Mouse (Mus musculus) neural tube, embryonic 14.5 days (tissue): ENCODE results near the gene Tgfbi. TPM values are rescaled to one million over a fixed set of nuclear protein-coding genes. Genes with fewer than 3 reads are reported as not detected.

ENCODE experiments used
- ATAC-seq: fragments of 200-750 bp; cut with Nextera tagmentation; 2 replicates; pipeline ENCODE4 v1.8.0; 2017; ENCODE audit warnings: low read depth, mild to moderate bottlenecking, moderate TSS enrichment, moderate library complexity
- H3K27ac ChIP-seq: fragments of 300-500 bp; sonication (generic); 2 replicates; pipeline ENCODE4 v1.5.1; 2014; ENCODE audit warnings: low read depth, mild to moderate bottlenecking, control low read depth, low read length, moderate library complexity, mixed read lengths
- H3K27me3 ChIP-seq: fragments of 300-500 bp; sonication (generic); 2 replicates; pipeline ENCODE4 v1.6.1; 2014; ENCODE audit warnings: low read length; ENCODE audit not compliant: control insufficient read depth, insufficient read depth
- H3K36me3 ChIP-seq: fragments of 300-500 bp; sonication (generic); 2 replicates; pipeline ENCODE4 v1.6.1; 2014; ENCODE audit warnings: low read length, mixed read lengths; ENCODE audit not compliant: control insufficient read depth, insufficient read depth
- H3K4me1 ChIP-seq: fragments of 300-500 bp; sonication (generic); 2 replicates; pipeline ENCODE4 v1.6.1; 2014; ENCODE audit warnings: low read length; ENCODE audit not compliant: control insufficient read depth, insufficient read depth
- H3K4me2 ChIP-seq: fragments of 300-500 bp; sonication (generic); 2 replicates; pipeline ENCODE4 v1.6.1; 2014; ENCODE audit warnings: mild to moderate bottlenecking, low read depth, low read length, control low read depth
- H3K4me3 ChIP-seq: fragments of 300-500 bp; sonication (generic); 2 replicates; pipeline ENCODE4 v1.5.1; 2014; ENCODE audit warnings: low read depth, low read length, control low read depth, mixed read lengths
- H3K9ac ChIP-seq: fragments of 300-500 bp; sonication (generic); replicated peaks from 2 replicates; pipeline ENCODE4 v1.6.1; 2014; ENCODE audit warnings: low read depth, mild to moderate bottlenecking, control low read depth, low read length, mixed read lengths
- H3K9me3 ChIP-seq: fragments of 300-500 bp; sonication (generic); 2 replicates; pipeline ENCODE4 v1.6.1; 2016; ENCODE audit warnings: low read length; ENCODE audit not compliant: control insufficient read depth
- WGBS: fragments of 180-500 bp; shearing (Covaris S2); extraction: QIAGEN DNeasy Blood & Tissue Kit; methylation state at CpG from one replicate; pipeline ENCODE4 v1.1.7; 2014; 5-methylcytosine and 5-hydroxymethylcytosine counted together
- polyA plus RNA-seq: library from polyadenylated mRNA; unstranded; fragments of >200 nt; fragmentation: Nextera tagmentation; extraction: Ambion mirVana; gene quantifications from 2 replicates; pipeline ENCODE4 v1.2.1, GENCODE M21; 2014

Tgfbi gene
- polyA plus RNA-seq, 1 experiment from 2014 or later: 0.87 TPM

DNA sequence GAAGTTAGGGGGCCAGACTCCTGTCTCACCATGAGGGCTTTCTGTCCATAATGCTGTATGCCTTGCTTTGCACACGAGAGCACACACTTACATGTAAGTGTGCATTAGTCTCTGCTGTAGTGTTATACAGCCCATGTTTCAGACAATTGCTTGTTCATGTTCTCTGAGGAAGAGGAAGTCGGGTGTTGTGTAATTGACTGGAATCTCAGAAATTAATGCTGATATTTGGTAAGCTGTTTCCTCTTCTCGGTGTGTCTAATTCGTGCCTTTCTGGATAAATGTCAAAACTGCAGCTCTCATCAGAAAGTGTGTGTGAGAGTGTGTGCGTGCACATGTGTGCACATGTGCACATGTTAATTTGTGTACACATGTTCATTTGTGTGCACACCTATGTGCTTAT, 16.1 kb upstream of the Tgfbi start:
- no peak overlapping the region for H3K9ac ChIP-seq
- no peak overlapping the region for H3K4me2 ChIP-seq
- H3K27me3 ChIP-seq: no peaks in the 10 kb centered on the region
- 90% methylated on average over 5 of the region's 5 CpGs for WGBS
- H3K4me3 ChIP-seq: no peak overlapping the region
- no peaks in the 10 kb centered on the region for H3K36me3 ChIP-seq
- no peaks in the 10 kb centered on the region for H3K9me3 ChIP-seq
- no peak for ATAC-seq
- no peak overlapping the region for H3K27ac ChIP-seq
- H3K4me1 ChIP-seq: no peaks in the 10 kb centered on the region

DNA sequence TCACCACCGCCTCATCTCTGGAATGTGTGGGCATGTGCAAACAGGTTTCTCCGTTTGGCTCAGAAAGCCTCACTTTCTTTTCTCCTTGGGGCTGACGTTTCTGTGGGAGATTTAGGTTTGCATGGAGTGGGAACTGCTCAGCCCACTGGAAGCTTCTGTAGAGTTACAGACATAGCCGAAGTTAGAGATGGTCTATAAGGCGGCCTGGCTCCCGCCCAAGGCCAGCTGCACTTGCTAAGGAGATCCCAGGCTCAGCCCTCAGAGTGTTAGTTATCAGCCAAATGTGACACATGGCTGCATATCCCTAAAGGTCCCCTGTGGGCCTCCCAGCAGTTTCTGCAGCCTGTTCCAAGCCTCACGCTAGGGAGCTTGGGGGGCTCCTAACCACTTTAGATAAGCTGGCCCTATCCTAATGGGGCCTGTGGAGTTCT, 15.3 kb upstream of the Tgfbi start:
- 72% methylated on average over 7 of the region's 7 CpGs for WGBS
- ATAC-seq: no peak

DNA sequence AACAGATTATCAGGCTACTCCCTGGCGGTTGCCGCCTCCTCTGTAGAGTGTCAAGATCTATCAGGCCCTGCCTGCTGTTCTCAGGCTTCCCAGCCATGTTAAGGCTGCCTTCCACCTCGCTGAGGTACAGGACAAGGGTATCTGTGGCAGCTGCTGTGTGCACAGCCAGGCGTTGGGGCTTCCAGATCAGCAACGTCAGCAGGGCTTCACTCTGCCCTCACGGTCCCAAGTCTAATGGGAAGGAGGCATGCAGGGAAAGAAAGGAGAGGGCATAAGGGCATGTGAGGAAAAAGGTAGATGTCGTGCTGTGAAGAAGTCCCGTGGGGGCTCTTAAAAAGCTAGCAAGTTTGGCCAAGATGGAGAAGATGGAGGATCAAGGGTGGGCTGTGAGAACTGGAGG, 14.1 kb upstream of the Tgfbi start:
- H3K4me2 ChIP-seq: no peak overlapping the region
- no peaks in the 10 kb centered on the region for H3K9me3 ChIP-seq
- 79% methylated on average over 8 of the region's 8 CpGs for WGBS
- ATAC-seq: no peak
- no peak overlapping the region for H3K27ac ChIP-seq
- no peaks in the 10 kb centered on the region for H3K27me3 ChIP-seq
- no peaks in the 10 kb centered on the region for H3K36me3 ChIP-seq
- no peak overlapping the region for H3K9ac ChIP-seq
- H3K4me1 ChIP-seq: no peaks in the 10 kb centered on the region
- no peak overlapping the region for H3K4me3 ChIP-seq

More for the DNA sequence above, 15.3 kb upstream of the Tgfbi start:
- H3K27me3 ChIP-seq: no peaks in the 10 kb centered on the region
- H3K4me1 ChIP-seq: no peaks in the 10 kb centered on the region
- H3K36me3 ChIP-seq: no peaks in the 10 kb centered on the region
- H3K9ac ChIP-seq: no peak overlapping the region
- no peaks in the 10 kb centered on the region for H3K9me3 ChIP-seq
- no peak overlapping the region for H3K4me2 ChIP-seq
- H3K4me3 ChIP-seq: no peak overlapping the region
- H3K27ac ChIP-seq: no peak overlapping the region

DNA sequence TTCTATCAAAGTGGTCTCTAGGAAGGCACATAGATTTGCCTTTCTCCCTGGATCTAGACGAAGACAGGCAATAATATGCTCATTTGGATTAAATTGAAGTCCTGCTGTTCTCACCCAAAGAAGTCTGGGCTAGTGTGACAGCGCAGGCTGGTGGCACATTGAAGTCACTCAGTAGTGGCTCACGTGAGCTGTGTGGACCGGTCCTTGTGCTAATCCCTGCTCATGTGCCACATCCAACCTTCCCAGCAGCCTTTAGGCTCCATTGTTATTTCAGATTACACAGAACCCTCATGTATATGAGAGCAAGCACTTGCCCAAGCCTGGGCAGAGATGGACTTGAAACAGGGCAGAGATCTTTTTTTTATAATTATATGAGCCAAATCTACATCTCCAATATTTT, 12.0 kb upstream of the Tgfbi start:
- H3K9me3 ChIP-seq: no peaks in the 10 kb centered on the region
- H3K9ac ChIP-seq: no peak overlapping the region
- no peak for ATAC-seq
- no peak overlapping the region for H3K4me2 ChIP-seq
- H3K4me1 ChIP-seq: 0 out of 2 replicates have a peak, but pooled peaks cover 5% of the 10 kb centered on the region
- H3K27me3 ChIP-seq: no peaks in the 10 kb centered on the region
- 59% methylated on average over 4 of the region's 4 CpGs for WGBS
- no peak overlapping the region for H3K4me3 ChIP-seq
- H3K27ac ChIP-seq: no peak overlapping the region
- H3K36me3 ChIP-seq: no peaks in the 10 kb centered on the region

DNA sequence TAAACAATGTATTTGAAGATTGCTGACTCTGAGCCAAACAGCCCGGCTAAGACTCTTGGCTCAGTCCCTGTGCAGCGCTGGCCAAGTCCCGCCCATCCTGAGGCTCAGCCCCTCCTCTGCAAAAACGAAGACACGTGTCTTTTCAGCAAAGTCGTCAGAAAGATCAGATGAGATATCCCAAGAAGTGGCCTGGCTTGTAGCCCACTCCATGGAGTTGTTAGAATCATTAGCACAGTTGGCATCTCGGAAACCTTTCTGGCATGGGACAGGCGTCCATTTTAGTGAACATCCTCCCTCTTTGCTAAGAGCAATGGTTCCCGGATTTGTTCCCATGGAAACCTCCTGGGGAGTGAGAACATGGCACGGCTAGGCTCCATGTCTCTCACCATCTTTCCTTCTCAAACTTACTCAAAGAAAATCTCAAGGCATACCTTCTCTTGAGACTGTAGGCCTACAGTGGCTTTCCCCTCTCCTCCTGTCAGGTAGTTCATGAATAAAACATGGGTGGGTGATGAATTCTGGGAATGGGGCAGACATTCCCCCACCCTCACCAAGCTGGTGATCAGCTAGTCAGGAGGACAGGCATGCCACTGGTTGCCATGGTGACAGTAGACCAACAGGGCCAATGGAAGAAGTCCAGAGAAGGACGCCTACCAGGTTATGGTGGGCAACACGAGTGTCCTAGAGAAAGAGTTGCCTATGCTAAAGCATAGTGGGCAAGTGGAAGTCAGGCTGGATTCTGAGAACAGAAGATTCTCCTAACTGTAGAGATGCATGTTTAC, 11.3 kb upstream of the Tgfbi start:
- Histone ChIP-seq H3K4me2 (no peak overlapping the region), H3K4me1 (0 out of 2 replicates have a peak, but pooled peaks cover 5% of the 10 kb centered on the region), H3K9me3 (no peaks in the 10 kb centered on the region), H3K27me3 (no peaks in the 10 kb centered on the region), H3K27ac (no peak overlapping the region), H3K9ac (no peak overlapping the region), H3K4me3 (no peak overlapping the region), H3K36me3 (no peaks in the 10 kb centered on the region)
- peak; percentile 68 for ATAC-seq
- WGBS: 49% methylated on average over 12 of the region's 12 CpGs

DNA sequence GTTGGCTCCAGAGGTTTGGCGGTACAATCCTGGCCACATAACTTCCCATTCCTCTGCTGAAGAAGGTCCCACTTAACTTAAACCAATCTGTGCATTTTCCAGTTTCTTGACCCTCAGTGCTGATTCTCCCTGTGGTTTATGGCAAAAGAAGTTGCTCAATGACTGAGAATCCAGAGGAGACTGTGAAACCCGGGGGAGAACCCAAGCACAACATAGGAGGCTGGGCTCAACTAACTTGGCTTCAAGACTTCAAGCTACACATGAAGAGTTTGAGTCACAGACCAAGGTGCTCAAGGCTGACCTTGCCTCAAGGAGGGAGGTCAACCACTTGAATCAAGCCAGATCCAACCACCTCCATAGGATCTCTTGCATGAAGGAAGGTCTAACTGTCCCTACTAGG, 9.8 kb upstream of the Tgfbi start:
- H3K9ac ChIP-seq: no peak overlapping the region
- no peaks in the 10 kb centered on the region for H3K27me3 ChIP-seq
- H3K4me2 ChIP-seq: no peak overlapping the region
- no peak for ATAC-seq
- H3K4me1 ChIP-seq: 0 out of 2 replicates have a peak, but pooled peaks cover 5% of the 10 kb centered on the region
- no peaks in the 10 kb centered on the region for H3K36me3 ChIP-seq
- no peaks in the 10 kb centered on the region for H3K9me3 ChIP-seq
- WGBS: 90% methylated on average over 2 of the region's 2 CpGs
- H3K27ac ChIP-seq: no peak overlapping the region
- H3K4me3 ChIP-seq: no peak overlapping the region

DNA sequence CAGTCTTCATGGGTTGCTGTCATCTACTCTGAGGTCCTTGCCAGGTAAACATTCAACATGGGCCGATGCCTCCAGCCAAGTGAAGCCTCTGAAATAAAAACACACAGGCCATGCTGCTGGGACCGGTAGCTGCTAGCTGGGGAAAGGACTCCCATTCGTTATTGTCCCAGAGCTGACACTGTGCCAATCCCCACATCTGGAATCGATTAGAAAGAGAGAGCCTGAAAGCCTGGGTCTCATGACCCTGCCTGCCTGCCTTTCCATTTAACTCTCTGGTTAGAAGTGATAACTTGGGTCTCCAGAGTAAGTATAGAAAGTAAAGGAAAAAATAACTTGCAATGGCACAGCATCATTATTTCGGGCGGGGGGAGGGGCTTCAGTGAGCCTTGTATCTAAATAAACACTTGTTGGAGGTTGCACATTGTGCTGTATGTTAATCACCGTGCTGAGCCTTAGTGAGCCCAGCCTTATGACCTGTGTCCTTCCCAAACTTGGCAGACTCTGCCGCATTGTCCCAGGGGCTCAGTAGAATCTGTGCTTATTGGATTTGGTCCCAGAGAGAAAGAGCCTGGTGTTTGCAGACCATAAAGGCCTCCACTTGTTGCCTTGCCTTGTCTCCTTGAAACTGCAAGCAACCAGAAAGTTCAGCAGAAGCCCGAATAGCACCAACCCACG, 9.0 kb upstream of the Tgfbi start:
- no peak overlapping the region for H3K27ac ChIP-seq
- no peak overlapping the region for H3K9ac ChIP-seq
- 76% methylated on average over 10 of the region's 10 CpGs for WGBS
- H3K4me3 ChIP-seq: no peak overlapping the region
- H3K4me1 ChIP-seq: 0 out of 2 replicates have a peak, but pooled peaks cover 5% of the 10 kb centered on the region
- H3K27me3 ChIP-seq: no peaks in the 10 kb centered on the region
- no peaks in the 10 kb centered on the region for H3K9me3 ChIP-seq
- ATAC-seq: no peak
- no peak overlapping the region for H3K4me2 ChIP-seq
- no peaks in the 10 kb centered on the region for H3K36me3 ChIP-seq

- 43% methylated on average over 11 of the region's 11 CpGs for WGBS
Observed at GRCm38 (mm10) chr13:56601199-56601598, 8.1 kb upstream of the Tgfbi start.

DNA sequence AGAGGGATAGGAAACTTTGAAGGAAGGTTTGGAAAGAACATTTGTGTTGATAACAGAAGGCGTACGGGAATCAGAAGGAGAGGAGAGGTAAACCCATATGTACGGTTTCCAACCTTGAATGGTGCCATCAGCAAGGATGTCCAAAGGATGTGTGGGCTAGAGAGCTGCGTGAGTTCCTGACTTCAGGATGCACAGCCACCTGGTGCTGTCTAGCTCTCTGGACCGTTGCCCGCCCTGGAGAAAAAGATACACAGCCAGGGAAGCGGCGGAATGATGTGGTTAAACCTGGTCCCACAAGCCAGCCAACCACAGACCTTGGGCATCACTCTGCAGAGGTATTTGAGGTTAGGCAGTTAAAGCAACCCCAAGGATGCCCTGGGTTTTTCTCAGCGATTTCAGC, 3.8 kb upstream of the Tgfbi start:
- H3K4me1 ChIP-seq: peaks cover 12% of the 10 kb centered on the region; the same call in 1 of the 2 replicates
- no peaks in the 10 kb centered on the region for H3K9me3 ChIP-seq
- ATAC-seq: no peak
- no peak overlapping the region for H3K27ac ChIP-seq
- H3K4me2 ChIP-seq: no peak overlapping the region
- H3K27me3 ChIP-seq: 0 out of 2 replicates have a peak, but pooled peaks cover 2% of the 10 kb centered on the region
- WGBS: 92% methylated on average over 9 of the region's 9 CpGs
- H3K4me3 ChIP-seq: no peak overlapping the region
- no peak overlapping the region for H3K9ac ChIP-seq
- H3K36me3 ChIP-seq: no peaks in the 10 kb centered on the region

More at GRCm38 (mm10) chr13:56601199-56601598, 8.1 kb upstream of the Tgfbi start:
- H3K27me3 ChIP-seq: no peaks in the 10 kb centered on the region
- no peak; the same call in 1 of the 2 replicates for ATAC-seq
- no peaks in the 10 kb centered on the region for H3K9me3 ChIP-seq
- H3K27ac ChIP-seq: no peak overlapping the region
- no peak overlapping the region for H3K4me3 ChIP-seq
- no peak overlapping the region for H3K4me2 ChIP-seq
- H3K4me1 ChIP-seq: 0 out of 2 replicates have a peak, but pooled peaks cover 5% of the 10 kb centered on the region
- H3K9ac ChIP-seq: no peak overlapping the region
- no peaks in the 10 kb centered on the region for H3K36me3 ChIP-seq
